Mouse (Mus musculus): ENCODE measurements around the gene Timm23. TPM values are rescaled to one million over a fixed set of nuclear protein-coding genes. Genes with fewer than 3 reads are reported as not detected.

Gene Timm23
- total and polyA plus RNA-seq, 3 experiments, result 229 to 573 (median 349) TPM

DNA sequence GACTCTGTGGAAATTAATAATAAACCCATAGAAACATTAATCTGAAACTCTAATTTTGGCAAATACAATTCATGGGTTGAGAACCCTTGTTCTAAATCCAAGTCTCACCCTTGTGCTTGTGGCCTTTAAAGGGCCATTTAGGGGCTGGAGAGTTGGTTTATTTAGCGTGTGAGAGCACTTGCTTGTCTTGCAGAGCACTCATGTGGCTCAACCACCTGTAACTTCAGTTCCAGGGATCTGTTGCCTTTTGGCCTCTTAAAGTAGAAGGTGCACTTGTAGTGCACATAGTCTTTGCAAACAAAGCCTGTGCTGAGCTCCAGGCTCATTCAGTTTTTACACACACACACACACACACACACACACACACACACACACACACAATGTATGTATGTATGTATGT lies 34.9 kb downstream of the Timm23 start:
- no peak for TF ChIP-seq POLR2AphosphoS5 (IDR thresholded peaks at IDR 0.05; ENCODE audit: insufficient replicate concordance, low read depth, low read length)
- no peak for TF ChIP-seq GATA1 (IDR thresholded peaks at IDR 0.05; ENCODE audit: borderline replicate concordance, low read length)
- no peak for TF ChIP-seq CTCF (IDR thresholded peaks at IDR 0.05; ENCODE audit: low read depth, low read length)
- TF ChIP-seq TAL1 (conservative IDR thresholded peaks at IDR 0.05; ENCODE audit: low read depth, low read length), result no peak
- no peak for TF ChIP-seq GATA2 (IDR thresholded peaks at IDR 0.05; ENCODE audit: borderline replicate concordance, low read depth, low read length)
- ATAC-seq (ENCODE audit: extremely low read depth, insufficient number of reproducible peaks, low FRiP score, poor library complexity, severe bottlenecking) (no peak), DNase-seq (ENCODE audit: low spot score) (no peak)
- H3K4me1 ChIP-seq (ENCODE audit: insufficient read depth, low read depth, low read length), result peaks cover 63% of the 10 kb centered on the region
- H3K4me3 ChIP-seq (ENCODE audit: low read depth, low read length), result peak overlapping the region; percentile 72
- H3K36me3 ChIP-seq (replicated peaks), result peaks cover 37% of the 10 kb centered on the region
- no peaks in the 10 kb centered on the region for H3K9me3 ChIP-seq (replicated peaks)
- no peaks in the 10 kb centered on the region for H3K27me3 ChIP-seq (ENCODE audit: insufficient read depth, low read length)

DNA sequence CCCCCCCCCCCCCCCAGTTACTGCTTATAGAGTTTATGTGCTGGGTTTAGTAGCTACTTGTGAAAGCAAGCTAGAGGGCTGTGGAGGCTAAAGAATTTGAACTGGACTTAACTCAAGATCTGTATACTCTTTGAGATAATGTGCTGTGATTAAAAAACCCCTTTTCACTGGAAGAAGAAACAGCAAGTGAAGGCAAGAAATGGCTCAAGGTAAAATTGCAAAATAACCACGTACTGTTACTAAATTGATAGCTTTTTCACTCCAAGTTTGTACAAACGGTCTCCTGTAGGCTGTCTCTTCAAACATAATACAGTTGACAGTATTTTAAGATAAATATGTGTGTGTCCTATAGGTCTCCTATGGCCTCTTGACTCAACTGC lies 35.6 kb downstream of the Timm23 start:
- H3K27me3 ChIP-seq (ENCODE audit: insufficient read depth, low read length), result no peaks in the 10 kb centered on the region
- no peak for DNase-seq (ENCODE audit: low spot score)
- ATAC-seq (ENCODE audit: extremely low read depth, insufficient number of reproducible peaks, low FRiP score, poor library complexity, severe bottlenecking), result no peak
- peaks cover 68% of the 10 kb centered on the region for H3K4me1 ChIP-seq (ENCODE audit: insufficient read depth, low read depth, low read length)
- no peaks in the 10 kb centered on the region for H3K9me3 ChIP-seq (replicated peaks)
- H3K4me3 ChIP-seq (ENCODE audit: low read depth, low read length), result peak overlapping the region; percentile 72
- peaks cover 34% of the 10 kb centered on the region for H3K36me3 ChIP-seq (replicated peaks)
- TF ChIP-seq CTCF (IDR thresholded peaks at IDR 0.05; ENCODE audit: low read depth, low read length) (no peak), GATA2 (IDR thresholded peaks at IDR 0.05; ENCODE audit: borderline replicate concordance, low read depth, low read length) (no peak), POLR2AphosphoS5 (IDR thresholded peaks at IDR 0.05; ENCODE audit: insufficient replicate concordance, low read depth, low read length) (no peak), TAL1 (conservative IDR thresholded peaks at IDR 0.05; ENCODE audit: low read depth, low read length) (no peak), GATA1 (IDR thresholded peaks at IDR 0.05; ENCODE audit: borderline replicate concordance, low read length) (no peak)

DNA sequence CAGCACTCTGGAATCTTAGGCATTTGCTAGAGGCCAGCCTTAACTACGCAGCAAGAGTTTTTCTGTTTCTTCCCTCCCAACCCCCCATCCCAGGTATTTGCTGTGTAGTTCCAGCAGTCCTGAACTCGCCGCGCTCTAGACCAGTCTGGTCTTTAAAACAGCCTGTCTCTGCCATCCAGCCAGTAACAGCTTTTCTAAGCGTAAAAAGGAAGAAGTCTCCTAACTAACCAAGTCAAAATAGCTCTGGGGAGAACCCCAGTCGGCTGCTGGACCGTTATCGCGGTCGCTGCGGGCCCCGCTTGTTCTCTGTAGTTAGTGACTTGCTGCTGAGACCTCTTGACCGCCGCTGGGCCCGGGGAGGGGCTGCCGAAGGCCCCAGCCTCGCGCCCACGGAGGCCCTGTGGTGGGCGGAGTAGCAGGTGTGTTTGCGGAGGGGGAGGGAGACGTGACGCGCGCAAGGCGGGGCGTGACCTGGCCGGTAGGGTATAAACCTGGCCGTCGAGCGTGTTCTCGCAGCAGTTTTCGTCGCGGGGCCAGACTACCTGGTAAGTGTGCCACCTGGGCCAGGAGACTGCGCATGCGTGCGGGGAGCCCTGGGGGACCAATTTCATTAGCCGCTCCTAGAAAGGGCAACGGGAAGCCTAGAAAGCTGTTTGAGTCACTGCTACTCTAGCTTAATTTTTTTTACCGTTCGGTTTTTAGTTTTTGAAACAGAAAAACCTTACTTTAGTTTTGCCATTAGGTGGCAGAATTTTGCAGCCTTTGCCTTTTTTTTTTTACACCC lies 36.2 kb downstream of the Timm23 start:
- TF ChIP-seq POLR2AphosphoS5 (IDR thresholded peaks at IDR 0.05; ENCODE audit: insufficient replicate concordance, low read depth, low read length), result peak; percentile 61; the same call in 1 of the 2 replicates
- TF ChIP-seq GATA2 (IDR thresholded peaks at IDR 0.05; ENCODE audit: borderline replicate concordance, low read depth, low read length), result no peak
- no peak for TF ChIP-seq CTCF (IDR thresholded peaks at IDR 0.05; ENCODE audit: low read depth, low read length)
- TF ChIP-seq TAL1 (conservative IDR thresholded peaks at IDR 0.05; ENCODE audit: low read depth, low read length), result no peak; the same call in 1 of the 2 replicates
- no peak for TF ChIP-seq GATA1 (IDR thresholded peaks at IDR 0.05; ENCODE audit: borderline replicate concordance, low read length)
- peak; percentile 31 for ATAC-seq (ENCODE audit: extremely low read depth, insufficient number of reproducible peaks, low FRiP score, poor library complexity, severe bottlenecking)
- Histone ChIP-seq H3K27me3 (ENCODE audit: insufficient read depth, low read length) (no peaks in the 10 kb centered on the region), H3K9me3 (replicated peaks) (no peaks in the 10 kb centered on the region), H3K4me1 (ENCODE audit: insufficient read depth, low read depth, low read length) (peaks cover 68% of the 10 kb centered on the region), H3K4me3 (ENCODE audit: low read depth, low read length) (peak overlapping the region; percentile 72), H3K36me3 (replicated peaks) (peaks cover 28% of the 10 kb centered on the region)
- peak; percentile 48 for DNase-seq (ENCODE audit: low spot score)

DNA sequence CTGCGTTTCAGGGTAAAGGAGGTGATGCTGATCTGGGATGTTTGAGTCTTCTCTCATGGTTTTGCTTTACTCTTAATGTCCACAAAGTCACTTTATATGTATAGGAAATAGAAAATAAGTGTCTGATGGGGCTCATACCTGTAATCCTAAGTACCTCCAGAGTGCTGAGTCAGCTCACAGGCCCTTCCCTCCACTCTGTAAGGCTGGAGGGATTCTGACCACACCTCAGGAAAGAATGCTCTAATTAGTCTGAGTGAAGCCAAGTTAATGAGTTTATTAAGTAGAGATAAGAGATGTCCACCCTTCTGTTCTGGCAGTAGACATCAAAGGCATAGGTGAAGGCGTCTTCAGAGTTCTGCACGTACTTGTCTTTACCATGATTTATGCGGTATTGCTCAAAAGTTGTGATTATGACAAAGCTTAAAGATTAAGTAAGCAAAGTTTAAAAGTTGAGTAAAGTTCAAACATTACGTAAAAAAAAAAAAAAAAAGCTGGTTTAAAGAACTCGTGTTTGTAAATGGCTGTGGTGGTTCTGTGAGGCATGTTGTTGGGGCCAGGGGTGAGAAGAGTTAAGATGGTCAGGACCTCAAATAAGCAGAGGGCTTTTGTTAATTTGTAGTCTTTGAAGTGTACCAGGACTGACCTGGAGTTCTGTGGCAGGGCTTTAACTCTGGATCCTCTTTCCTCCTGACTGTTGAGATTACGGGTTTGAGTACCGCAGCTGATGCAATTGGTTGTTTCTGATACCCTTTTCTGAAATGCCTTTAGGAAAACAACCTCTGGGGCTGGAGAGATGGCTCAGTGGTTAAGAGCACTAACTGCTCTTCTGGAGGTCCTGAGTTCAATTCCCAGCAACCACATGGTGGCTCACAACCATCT lies 37.3 kb downstream of the Timm23 start:
- Histone ChIP-seq H3K4me1 (ENCODE audit: insufficient read depth, low read depth, low read length) (peaks cover 57% of the 10 kb centered on the region), H3K36me3 (replicated peaks) (peaks cover 18% of the 10 kb centered on the region), H3K4me3 (ENCODE audit: low read depth, low read length) (no peak overlapping the region; the same call in 1 of the 2 replicates), H3K9me3 (replicated peaks) (no peaks in the 10 kb centered on the region), H3K27me3 (ENCODE audit: insufficient read depth, low read length) (no peaks in the 10 kb centered on the region)
- no peak for DNase-seq (ENCODE audit: low spot score)
- ATAC-seq (ENCODE audit: extremely low read depth, insufficient number of reproducible peaks, low FRiP score, poor library complexity, severe bottlenecking), result no peak
- TF ChIP-seq GATA1 (IDR thresholded peaks at IDR 0.05; ENCODE audit: borderline replicate concordance, low read length) (no peak), GATA2 (IDR thresholded peaks at IDR 0.05; ENCODE audit: borderline replicate concordance, low read depth, low read length) (no peak), CTCF (IDR thresholded peaks at IDR 0.05; ENCODE audit: low read depth, low read length) (no peak), POLR2AphosphoS5 (IDR thresholded peaks at IDR 0.05; ENCODE audit: insufficient replicate concordance, low read depth, low read length) (no peak), TAL1 (conservative IDR thresholded peaks at IDR 0.05; ENCODE audit: low read depth, low read length) (no peak)

DNA sequence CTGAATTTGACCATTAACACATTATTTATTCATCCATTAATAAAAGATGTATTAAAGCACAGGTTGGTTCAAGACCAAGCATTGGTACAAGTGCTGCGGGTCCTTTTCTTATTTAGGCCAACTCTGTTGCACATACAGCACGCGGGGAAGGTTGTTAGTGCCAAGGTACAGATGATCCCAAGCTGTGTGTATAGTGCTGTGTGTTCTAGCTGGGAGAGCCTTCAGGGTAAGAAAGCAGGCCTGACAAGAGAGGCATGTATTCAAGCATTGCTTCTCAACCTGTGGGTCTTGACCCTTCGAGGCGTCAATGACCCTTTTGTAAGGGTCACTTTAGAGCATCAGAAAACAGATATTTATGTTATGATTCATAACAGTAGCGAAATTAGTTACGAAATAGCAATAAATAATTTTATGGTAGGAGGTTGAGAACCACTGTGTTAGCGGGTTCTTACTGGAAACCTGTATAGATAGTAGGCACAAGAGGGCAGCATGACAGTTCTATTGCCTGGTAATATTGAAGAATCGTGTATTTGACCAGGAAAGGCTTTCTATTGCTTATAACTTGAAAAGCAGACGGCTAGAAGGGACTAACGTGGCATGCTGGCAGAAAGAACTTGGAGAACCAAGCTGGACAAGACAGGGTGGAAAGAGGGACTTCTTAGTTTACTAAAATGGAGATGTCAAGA lies 38.4 kb downstream of the Timm23 start:
- H3K9me3 ChIP-seq (replicated peaks), result peaks cover 5% of the 10 kb centered on the region; the same call in 1 of the 2 replicates
- H3K36me3 ChIP-seq (replicated peaks), result peaks cover 21% of the 10 kb centered on the region
- ATAC-seq (ENCODE audit: extremely low read depth, insufficient number of reproducible peaks, low FRiP score, poor library complexity, severe bottlenecking), result no peak
- peaks cover 61% of the 10 kb centered on the region for H3K4me1 ChIP-seq (ENCODE audit: insufficient read depth, low read depth, low read length)
- H3K27me3 ChIP-seq (ENCODE audit: insufficient read depth, low read length), result no peaks in the 10 kb centered on the region
- H3K4me3 ChIP-seq (ENCODE audit: low read depth, low read length), result no peak overlapping the region; the same call in 1 of the 2 replicates
- TF ChIP-seq POLR2AphosphoS5 (IDR thresholded peaks at IDR 0.05; ENCODE audit: insufficient replicate concordance, low read depth, low read length) (no peak), TAL1 (conservative IDR thresholded peaks at IDR 0.05; ENCODE audit: low read depth, low read length) (no peak), GATA2 (IDR thresholded peaks at IDR 0.05; ENCODE audit: borderline replicate concordance, low read depth, low read length) (no peak), GATA1 (IDR thresholded peaks at IDR 0.05; ENCODE audit: borderline replicate concordance, low read length) (no peak), CTCF (IDR thresholded peaks at IDR 0.05; ENCODE audit: low read depth, low read length) (no peak)
- no peak for DNase-seq (ENCODE audit: low spot score)

All from G1E (cell line).